Mouse (Mus musculus) right cerebral cortex, postnatal 10 days (tissue): Measurements from ENCODE around the gene Baz2b.

Source experiments
- DNase-seq, 2 experiments: peaks; one replicate each; pipeline ENCODE4 v3.0.0; 2021; ENCODE audit warnings: low spot score in 2 of 2

The Baz2b gene

GRCm38 (mm10) chr2:60209703-60210651 lies at the start of gene Baz2b, which contains the start of gene March7:
TSS of gene Baz2b (minus strand) at chr2:60209839.
TSS of gene March7 (plus strand) at chr2:60209887.
- DNase-seq = peak; percentile 86 to 91

- DNase-seq = no peak
These were observed 49.5 kb upstream of the Baz2b start for GRCm38 (mm10) chr2:60259186-60259585.

GRCm38 (mm10) chr2:60256751-60257150 lies 47.1 kb upstream of the Baz2b start:
- no peak for DNase-seq

GRCm38 (mm10) chr2:60253506-60253905 lies 43.9 kb upstream of the Baz2b start:
- DNase-seq = no peak

GRCm38 (mm10) chr2:60252782-60253181 lies 43.1 kb upstream of the Baz2b start:
- no peak for DNase-seq

- no peak for DNase-seq
These were observed 24.9 kb upstream of the Baz2b start for GRCm38 (mm10) chr2:60234506-60234905.

GRCm38 (mm10) chr2:60233147-60233546 lies 23.5 kb upstream of the Baz2b start:
- no peak for DNase-seq

- no peak for DNase-seq
These were observed 20.7 kb upstream of the Baz2b start for GRCm38 (mm10) chr2:60230361-60230760.

- no peak for DNase-seq
These were observed 18.8 kb upstream of the Baz2b start for GRCm38 (mm10) chr2:60228470-60228869.

GRCm38 (mm10) chr2:60223489-60223888 lies 13.8 kb upstream of the Baz2b start:
- DNase-seq = no peak

- no peak for DNase-seq
These were observed 12.3 kb upstream of the Baz2b start for GRCm38 (mm10) chr2:60221954-60222353.

GRCm38 (mm10) chr2:60221236-60221635 lies 11.6 kb upstream of the Baz2b start:
- DNase-seq = no peak

- no peak for DNase-seq
These were observed 8.0 kb upstream of the Baz2b start for GRCm38 (mm10) chr2:60217620-60218019.

GRCm38 (mm10) chr2:60216547-60217153 lies 7.0 kb upstream of the Baz2b start:
- DNase-seq = no peak

- DNase-seq = no peak
These were observed 5.0 kb upstream of the Baz2b start for GRCm38 (mm10) chr2:60214683-60215082.

- no peak for DNase-seq
These were observed 2.8 kb upstream of the Baz2b start for GRCm38 (mm10) chr2:60212488-60212887.

GRCm38 (mm10) chr2:60210821-60211220 lies 1.2 kb upstream of the Baz2b start:
- DNase-seq = no peak

- DNase-seq = peak; percentile 66 to 70
These were observed 472 bp downstream of the Baz2b start for GRCm38 (mm10) chr2:60209122-60209611.

- no peak for DNase-seq
These were observed 3.8 kb downstream of the Baz2b start for GRCm38 (mm10) chr2:60205795-60206194.

- DNase-seq = no peak
These were observed 5.5 kb downstream of the Baz2b start for GRCm38 (mm10) chr2:60204162-60204561.

GRCm38 (mm10) chr2:60203733-60204132 lies 5.9 kb downstream of the Baz2b start:
- no peak for DNase-seq

- no peak for DNase-seq
These were observed 6.6 kb downstream of the Baz2b start for GRCm38 (mm10) chr2:60202900-60203530.
